Mouse (Mus musculus) hindlimb bud, embryonic 11.5 days (tissue): ENCODE data around the gene Slc15a1.

ENCODE experiments used
- DNase-seq: peaks from one replicate; pipeline ENCODE4 v3.0.0-alpha.2; 2012; ENCODE audit warnings: low read depth, low spot score; ENCODE audit errors: extremely low spot score

Slc15a1 gene

DNA sequence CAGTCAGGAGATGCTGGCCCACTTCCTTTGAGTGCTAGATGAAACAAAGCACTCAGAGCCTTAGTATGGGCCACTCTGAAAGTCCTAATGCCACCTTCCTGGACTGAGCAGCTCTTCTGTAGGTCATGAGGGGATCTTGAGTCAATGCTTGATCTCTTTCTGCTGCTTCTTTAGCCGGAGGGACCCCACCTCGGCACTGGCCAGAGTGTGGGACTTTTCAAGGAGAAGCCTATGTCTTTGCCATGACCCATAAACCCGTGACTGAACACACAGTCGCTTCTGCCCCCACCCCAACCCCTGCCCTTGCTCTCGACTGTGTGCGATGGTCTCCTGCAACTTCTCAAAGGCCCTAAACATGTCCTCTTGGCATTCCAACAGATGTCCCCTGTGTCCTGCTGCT is 52.8 kb downstream of the Slc15a1 start:
- DNase-seq, result no peak

DNA sequence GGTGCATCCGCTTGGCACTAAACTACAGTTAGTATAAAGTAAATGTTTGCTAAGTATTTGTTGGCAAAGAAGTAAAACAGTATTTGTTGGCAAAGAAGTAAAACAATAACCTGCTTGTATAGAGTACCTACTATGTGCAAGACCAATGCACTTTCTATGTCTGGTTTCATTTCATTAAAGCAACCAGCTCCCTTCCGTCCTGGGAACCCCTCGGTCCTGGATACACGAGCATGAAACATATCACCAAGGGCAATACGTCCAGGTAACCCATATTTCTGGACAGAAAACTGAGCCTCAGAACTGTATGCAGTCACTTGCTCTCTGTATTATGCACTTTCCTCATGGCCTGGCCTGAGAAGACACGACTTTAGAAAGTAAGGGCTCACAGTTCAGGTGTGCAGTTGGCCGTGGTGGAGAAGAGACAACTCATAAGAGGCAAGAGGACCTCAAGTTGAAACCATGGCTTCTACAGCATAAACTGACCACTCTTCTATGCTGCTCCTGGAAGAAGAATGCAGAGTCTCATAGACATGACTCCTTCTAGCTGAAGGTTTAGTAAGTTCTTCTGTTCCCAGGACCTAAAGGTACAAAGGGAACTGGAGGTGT is 53.5 kb downstream of the Slc15a1 start:
- no peak for DNase-seq

- peak; percentile 58 for DNase-seq
Observed at GRCm38 (mm10) chr14:121450504-121451423, 54.3 kb downstream of the Slc15a1 start.

GRCm38 (mm10) chr14:121446951-121447350 is 58.1 kb downstream of the Slc15a1 start:
- no peak for DNase-seq

DNA sequence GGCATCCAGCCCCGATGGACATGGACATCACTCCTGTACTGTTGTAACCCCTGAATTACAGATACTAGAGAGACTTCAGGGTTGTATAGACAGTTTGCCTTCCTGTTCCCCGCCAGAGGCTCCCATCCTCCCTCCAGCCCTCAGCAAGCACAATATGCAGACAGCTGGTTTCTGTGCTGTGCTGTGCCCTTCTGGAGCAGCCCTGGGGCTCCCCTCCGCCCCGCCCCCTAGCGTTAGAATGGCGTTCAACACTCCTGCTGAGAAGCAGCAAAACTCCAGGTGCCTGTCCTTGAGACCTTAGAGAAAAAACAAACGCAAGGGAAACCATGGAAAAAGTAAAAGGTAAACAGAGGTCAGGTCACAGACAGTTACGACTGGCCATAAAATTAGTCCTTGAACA is 59.9 kb downstream of the Slc15a1 start:
- DNase-seq, result no peak

DNA sequence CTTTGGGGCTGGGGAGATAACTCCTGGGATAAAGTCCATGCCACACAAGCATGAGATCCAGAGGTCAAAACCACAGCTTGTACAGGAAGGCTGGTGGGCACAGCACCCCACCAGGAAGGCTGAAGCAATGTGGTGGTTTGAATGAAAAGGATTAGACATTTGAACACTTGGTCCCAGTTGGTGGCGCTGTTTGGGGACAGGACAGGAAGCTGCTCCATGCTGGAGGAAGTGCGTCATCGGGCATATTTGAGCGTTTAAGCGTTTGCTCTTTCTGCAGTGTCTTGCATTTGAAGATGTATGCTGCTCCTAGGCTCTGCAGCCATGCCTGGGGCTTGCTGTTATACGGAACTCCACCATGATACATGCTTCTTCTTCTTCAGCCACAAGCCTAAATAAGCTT is 64.2 kb downstream of the Slc15a1 start:
- no peak for DNase-seq

DNA sequence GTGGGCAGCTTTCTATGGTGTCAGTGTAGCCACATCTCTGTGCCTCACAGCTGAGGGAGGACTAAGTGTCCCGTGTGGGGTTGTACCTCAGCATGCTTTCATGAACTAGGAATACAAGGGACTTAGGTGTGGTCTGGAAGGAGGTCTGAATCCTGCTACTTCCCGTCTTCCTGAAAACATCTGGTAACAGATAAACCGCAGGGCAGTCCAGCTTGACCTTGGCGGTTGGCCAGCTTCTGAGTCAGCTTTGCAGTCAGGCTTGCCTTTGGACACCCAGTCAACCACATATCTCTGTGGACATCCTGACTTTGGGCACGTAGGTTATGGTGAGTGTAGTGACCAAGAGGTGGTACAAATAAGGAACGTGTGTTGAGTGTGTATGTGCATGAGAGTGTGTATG is 68.0 kb downstream of the Slc15a1 start:
- DNase-seq, result no peak

DNA sequence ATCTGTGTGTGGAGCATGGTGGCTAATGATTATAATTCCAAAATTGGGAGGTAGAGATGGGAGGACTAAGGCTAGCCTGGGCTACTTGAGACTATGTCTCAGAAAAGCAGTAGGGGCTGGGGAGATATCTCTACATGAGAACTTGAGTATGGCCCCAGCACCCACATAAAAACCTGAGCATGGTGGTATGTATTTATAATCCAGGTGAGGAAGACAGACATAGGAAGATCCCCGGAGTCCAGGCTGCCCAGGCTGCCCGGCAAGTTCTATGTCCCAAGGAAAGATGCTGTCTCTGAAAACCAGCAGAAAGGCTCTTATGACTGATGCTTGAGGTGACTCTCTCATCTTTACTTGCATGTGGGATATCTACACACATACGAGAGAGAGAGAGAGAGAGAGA is 68.6 kb downstream of the Slc15a1 start:
- no peak for DNase-seq

- no peak for DNase-seq
Observed at GRCm38 (mm10) chr14:121435794-121436193, 69.3 kb downstream of the Slc15a1 start.

DNA sequence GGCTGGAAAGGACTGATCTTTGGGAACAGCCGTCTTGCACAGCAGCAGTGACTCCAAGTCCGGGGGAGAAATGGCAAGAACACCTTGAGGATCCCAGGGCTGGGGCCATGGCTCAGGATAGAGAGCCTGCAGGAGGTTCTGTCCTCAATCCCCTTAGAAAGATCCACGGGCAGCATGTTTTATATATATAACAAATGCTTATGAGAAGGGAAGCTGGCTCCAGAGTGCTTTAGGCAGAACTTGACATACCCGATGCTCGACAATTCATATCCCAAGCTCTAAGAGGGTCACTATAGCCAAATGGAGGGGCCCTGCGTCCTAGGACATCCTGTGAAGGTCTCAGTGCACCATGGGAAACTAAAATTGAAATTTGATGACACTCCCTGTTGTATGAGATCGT is 73.8 kb downstream of the Slc15a1 start:
- DNase-seq, result no peak

DNA sequence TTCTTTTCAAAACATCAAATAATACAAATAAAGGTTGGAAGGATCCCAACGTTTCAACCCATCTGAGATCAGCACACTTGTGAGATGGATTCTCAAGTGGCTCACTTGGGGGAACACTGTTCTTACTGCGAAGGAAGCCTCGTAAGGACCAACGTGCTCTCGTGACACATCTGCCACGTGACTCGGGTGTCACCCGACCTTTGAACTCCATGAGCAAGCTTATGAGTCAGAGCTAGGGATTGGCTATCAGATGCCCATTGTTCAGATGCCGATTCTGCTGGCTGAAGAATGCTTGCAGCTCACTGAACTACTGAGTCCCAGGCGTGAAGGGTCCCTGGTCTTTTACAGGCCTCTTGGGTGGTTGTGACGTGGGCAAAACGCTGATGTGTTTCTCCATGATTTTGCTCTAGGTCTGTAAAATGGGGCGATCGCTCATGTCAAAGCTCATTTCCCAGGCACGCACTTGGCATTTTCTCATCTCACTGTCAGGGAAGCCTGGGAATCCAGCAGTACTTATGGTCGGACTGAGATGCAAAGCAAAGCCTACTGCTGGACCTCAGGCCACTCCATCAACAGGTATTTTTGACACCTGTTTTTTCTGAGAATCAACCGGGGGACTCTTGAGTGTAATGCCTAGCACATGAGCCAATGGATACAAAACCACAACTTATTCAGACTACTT is 75.1 kb downstream of the Slc15a1 start:
- no peak for DNase-seq

- DNase-seq, result no peak
Observed at GRCm38 (mm10) chr14:121428148-121428547, 76.9 kb downstream of the Slc15a1 start.

GRCm38 (mm10) chr14:121426743-121427142 is 78.3 kb downstream of the Slc15a1 start:
- no peak for DNase-seq

- no peak for DNase-seq
Observed at GRCm38 (mm10) chr14:121425004-121425793, 79.9 kb downstream of the Slc15a1 start.

GRCm38 (mm10) chr14:121423341-121423751 is 81.7 kb downstream of the Slc15a1 start:
- no peak for DNase-seq

DNA sequence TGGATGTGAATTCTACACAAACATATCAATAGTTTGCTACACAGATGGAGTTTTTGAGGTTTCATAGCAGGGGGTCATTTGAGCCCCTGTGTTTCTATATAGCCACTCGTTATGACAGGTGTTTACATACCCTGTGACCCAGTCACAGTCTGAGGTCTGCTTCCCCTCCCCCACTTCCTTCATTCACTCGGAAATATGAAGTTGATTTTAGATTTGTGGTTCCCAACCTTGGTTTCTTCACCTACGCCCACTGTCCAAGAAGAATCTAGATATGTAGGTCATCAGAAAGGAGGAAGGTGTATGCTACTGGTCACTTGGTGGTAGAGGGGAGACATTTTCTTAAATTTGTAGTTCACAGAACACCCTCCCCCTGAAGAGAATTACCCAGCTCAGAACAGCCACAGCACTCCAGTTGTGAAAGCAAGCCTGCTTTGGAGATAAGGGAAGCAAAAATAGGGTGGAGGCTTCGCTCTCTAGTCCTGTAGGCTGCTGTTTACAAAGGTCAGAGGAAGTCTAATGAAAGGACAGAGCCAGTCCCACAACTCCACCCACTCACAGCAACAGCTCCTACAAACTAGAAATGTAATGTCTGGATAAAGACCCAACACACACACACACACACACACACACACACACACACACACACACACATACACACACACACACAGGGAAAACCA is 82.2 kb downstream of the Slc15a1 start:
- DNase-seq, result no peak

- no peak for DNase-seq
Observed at GRCm38 (mm10) chr14:121422000-121422399, 83.1 kb downstream of the Slc15a1 start.

DNA sequence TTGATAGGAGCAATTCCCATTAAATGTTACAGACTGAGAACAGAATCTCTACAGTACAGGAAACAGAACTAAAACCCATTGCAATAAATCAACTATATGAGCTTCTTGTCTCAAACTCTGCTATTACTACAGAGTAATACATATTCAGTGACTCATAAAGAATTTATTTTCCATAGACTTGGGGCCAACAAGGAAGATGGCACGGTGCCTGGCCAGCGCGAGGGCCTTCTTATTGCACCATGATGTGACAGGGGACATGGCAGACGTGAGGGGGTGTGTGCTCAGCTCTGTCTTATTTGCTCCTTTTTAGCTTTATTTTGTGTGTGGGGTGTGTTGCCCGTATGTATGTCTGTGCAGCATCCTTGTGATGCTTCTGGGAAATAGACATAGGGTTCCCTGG is 87.5 kb downstream of the Slc15a1 start:
- DNase-seq, result no peak

GRCm38 (mm10) chr14:121416626-121417319 is 88.3 kb downstream of the Slc15a1 start:
- DNase-seq, result no peak
